Mouse (Mus musculus) MEL (cell line): Measurements from ENCODE around the gene Gm648. TPM values are rescaled to one million over a fixed set of nuclear protein-coding genes. Genes with fewer than 3 reads are reported as not detected.

Experiments
- DNase-seq: peaks from one replicate; pipeline ENCODE4 v3.0.0; 2011; ENCODE audit warnings: low read depth, low spot score
- H3K27ac ChIP-seq: 2 replicates; pipeline ENCODE4 v1.5.1; 2012; ENCODE audit warnings: low read depth, mild to moderate bottlenecking, control low read depth, low read length, moderate library complexity; ENCODE audit not compliant: control insufficient read depth
- H3K27me3 ChIP-seq, 2 experiments: fragments of 150-350 bp in 1 of 2; sonication (generic) in 1 of 2; 2 replicates each; pipeline ENCODE4 v1.6.1; 2012; ENCODE audit warnings: low read length in 2 of 2, mild to moderate bottlenecking in 2 of 2, improper control_type of control experiment in 1 of 2, moderate library complexity in 1 of 2; ENCODE audit not compliant: insufficient read depth in 2 of 2, control insufficient read depth in 1 of 2
- H3K36me3 ChIP-seq, 2 experiments: 2 replicates each; pipeline ENCODE4 v1.6.1; 2012 to 2014; ENCODE audit warnings: low read length in 2 of 2, improper control_type of control experiment in 1 of 2, inconsistent platforms in 1 of 2, mild to moderate bottlenecking in 1 of 2; ENCODE audit not compliant: insufficient read depth in 2 of 2, control insufficient read depth in 1 of 2
- H3K4me1 ChIP-seq, 2 experiments: fragments of 150-350 bp in 1 of 2; sonication (generic) in 1 of 2; 2 replicates each; pipeline ENCODE4 v1.6.1; 2012; ENCODE audit warnings: low read length in 2 of 2, improper control_type of control experiment in 1 of 2, mild to moderate bottlenecking in 1 of 2; ENCODE audit not compliant: insufficient read depth in 2 of 2, control insufficient read depth in 1 of 2
- H3K4me3 ChIP-seq, 2 experiments: fragments of 150-350 bp in 1 of 2; sonication (generic) in 1 of 2; 2 replicates each; pipeline ENCODE4 v1.5.1; 2012; ENCODE audit warnings: low read depth in 2 of 2, low read length in 2 of 2, mild to moderate bottlenecking in 2 of 2, moderate library complexity in 2 of 2, control low read depth in 1 of 2, improper control_type of control experiment in 1 of 2; ENCODE audit not compliant: control insufficient read depth in 1 of 2, insufficient read depth in 1 of 2
- H3K79me2 ChIP-seq: 2 replicates; pipeline ENCODE4 v1.6.1; 2012; ENCODE audit warnings: mild to moderate bottlenecking, low read length, moderate library complexity; ENCODE audit not compliant: control insufficient read depth, poor library complexity, insufficient read depth
- H3K9ac ChIP-seq: 2 replicates; pipeline ENCODE4 v1.6.1; 2012; ENCODE audit warnings: low read depth, mild to moderate bottlenecking, control low read depth, low read length, moderate library complexity; ENCODE audit not compliant: control insufficient read depth, poor library complexity, severe bottlenecking
- H3K9me3 ChIP-seq: fragments of 150-350 bp; sonication (generic); replicated peaks from 2 replicates; pipeline ENCODE4 v1.6.1; 2012; ENCODE audit warnings: mild to moderate bottlenecking, low read length, improper control_type of control experiment, moderate library complexity; ENCODE audit not compliant: insufficient read depth
- BHLHE40 ChIP-seq: IDR thresholded peaks from 2 replicates; pipeline ENCODE4 v1.6.1; 2012; ENCODE audit warnings: low read depth, mild to moderate bottlenecking, inconsistent platforms, low read length, improper control_type of control experiment, borderline replicate concordance
- CHD1 ChIP-seq: IDR thresholded peaks from 2 replicates; pipeline ENCODE4 v1.6.1; 2012; ENCODE audit warnings: low read depth, mild to moderate bottlenecking, inconsistent platforms, low read length, improper control_type of control experiment
- CTCF ChIP-seq, 3 experiments: IDR thresholded peaks in 2 of 3; conservative IDR thresholded peaks in 1 of 3; 2 replicates each; pipeline ENCODE4 v1.5.1; 2011 to 2012; ENCODE audit warnings: low read length in 3 of 3, low read depth in 2 of 3, mild to moderate bottlenecking in 2 of 3, improper control_type of control experiment in 1 of 3, inconsistent platforms in 1 of 3, mixed read lengths in 1 of 3, moderate library complexity in 1 of 3; ENCODE audit not compliant: control insufficient read depth in 1 of 3, insufficient read depth in 1 of 3, poor library complexity in 1 of 3, severe bottlenecking in 1 of 3
- EP300 ChIP-seq, 2 experiments: IDR thresholded peaks; 2 replicates each; pipeline ENCODE4 v1.6.1; 2011; ENCODE audit warnings: improper control_type of control experiment in 2 of 2, low read length in 2 of 2, low read depth in 1 of 2, mild to moderate bottlenecking in 1 of 2
- ETS1 ChIP-seq: IDR thresholded peaks from 2 replicates; pipeline ENCODE4 v1.6.1; 2012; ENCODE audit warnings: low read depth, mild to moderate bottlenecking, inconsistent platforms, low read length, improper control_type of control experiment, moderate library complexity
- HCFC1 ChIP-seq: IDR thresholded peaks from 2 replicates; pipeline ENCODE4 v1.6.1; 2012; ENCODE audit warnings: low read depth, mild to moderate bottlenecking, inconsistent platforms, low read length, improper control_type of control experiment, moderate library complexity
- MAFK ChIP-seq: IDR thresholded peaks from 2 replicates; pipeline ENCODE4 v1.6.1; 2011; ENCODE audit warnings: low read depth, mild to moderate bottlenecking, low read length, improper control_type of control experiment, borderline replicate concordance
- MXI1 ChIP-seq: IDR thresholded peaks from 2 replicates; pipeline ENCODE4 v1.6.1; 2011; ENCODE audit warnings: mild to moderate bottlenecking, low read depth, low read length, improper control_type of control experiment
- MYC ChIP-seq: IDR thresholded peaks from 2 replicates; pipeline ENCODE4 v1.6.1; 2011; ENCODE audit warnings: low read depth, mild to moderate bottlenecking, low read length, improper control_type of control experiment, moderate library complexity
- POLR2AphosphoS5 ChIP-seq: IDR thresholded peaks from 2 replicates; pipeline ENCODE4 v1.6.1; 2012; ENCODE audit warnings: low read depth, borderline replicate concordance, mild to moderate bottlenecking, inconsistent platforms, low read length, moderate library complexity, mixed read lengths
- RAD21 ChIP-seq: IDR thresholded peaks from 2 replicates; pipeline ENCODE4 v1.6.1; 2011; ENCODE audit warnings: mild to moderate bottlenecking, low read depth, low read length, improper control_type of control experiment
- SMC3 ChIP-seq: IDR thresholded peaks from 2 replicates; pipeline ENCODE4 v1.6.1; 2011; ENCODE audit warnings: low read depth, low read length, improper control_type of control experiment
- USF1 ChIP-seq: IDR thresholded peaks from 2 replicates; pipeline ENCODE4 v1.6.1; 2014; ENCODE audit warnings: low read depth, mild to moderate bottlenecking, inconsistent platforms, low read length, improper control_type of control experiment, moderate library complexity
- ZC3H11A ChIP-seq: IDR thresholded peaks from 2 replicates; pipeline ENCODE4 v1.6.1; 2012; ENCODE audit warnings: low read depth, mild to moderate bottlenecking, inconsistent platforms, low read length, improper control_type of control experiment
- ZKSCAN1 ChIP-seq: IDR thresholded peaks from 2 replicates; pipeline ENCODE4 v1.6.1; 2012; ENCODE audit warnings: low read depth, mild to moderate bottlenecking, inconsistent platforms, low read length, improper control_type of control experiment, moderate library complexity
- ZMIZ1 ChIP-seq: IDR thresholded peaks from 2 replicates; pipeline ENCODE4 v1.6.1; 2012; ENCODE audit warnings: low read depth, mild to moderate bottlenecking, inconsistent platforms, low read length, improper control_type of control experiment, moderate library complexity
- polyA plus RNA-seq, 2 experiments: library from polyadenylated mRNA; stranded (reverse) in 1 of 2; unstranded in 1 of 2; fragments of >175 nt in 1 of 2; fragments of >200 nt in 1 of 2; gene quantifications; 2 replicates each; pipeline versions ENCODE4 v1.2.1 to v1.2.4; 2012; ENCODE audit warnings: low replicate concordance in 2 of 2, low read depth in 1 of 2; ENCODE audit not compliant: insufficient read length in 2 of 2, insufficient read depth in 1 of 2, missing spikeins in 1 of 2
- total RNA-seq: library from RNA; depleted of rRNA; stranded (reverse); fragments of 300-350 nt; gene quantifications from 2 replicates; pipeline ENCODE4 v1.2.3, GENCODE M21; 2012

Gm648 gene
- total and polyA plus RNA-seq, 3 experiments, result 0.08 TPM; not detected in 2

GRCm38 (mm10) chrX:56572465-56572864 is 23.1 kb upstream of the Gm648 start (continued):
- TF ChIP-seq ZKSCAN1 (no peak), ETS1 (no peak), CTCF (IDR thresholded peaks at IDR 0.05 in 2 of 3, conservative IDR thresholded peaks at IDR 0.05 in 1 of 3; ENCODE audit: control insufficient read depth in 1 of 3, insufficient read depth in 1 of 3, low read depth in 2 of 3, low read length in 3 of 3, poor library complexity in 1 of 3, severe bottlenecking in 1 of 3) (peak; percentile 47 to 71 (median 63)), BHLHE40 (no peak), MYC (no peak), USF1 (no peak), ZC3H11A (peak; percentile 61), POLR2AphosphoS5 (no peak), MXI1 (no peak), HCFC1 (no peak), CHD1 (no peak), MAFK (no peak), ZMIZ1 (no peak)

GRCm38 (mm10) chrX:56553584-56553983 is 4.2 kb upstream of the Gm648 start:
- Histone ChIP-seq H3K4me3 (no peak overlapping the region), H3K4me1 (no peaks in the 10 kb centered on the region), H3K27me3 (no peaks in the 10 kb centered on the region), H3K36me3 (no peaks in the 10 kb centered on the region)
- TF ChIP-seq MAFK, result peak; percentile 38; the same call in 1 of the 2 replicates
- TF ChIP-seq POLR2AphosphoS5, result no peak
- no peak for TF ChIP-seq EP300 (IDR thresholded peaks at IDR 0.05; ENCODE audit: low read depth in 1 of 2, low read length in 2 of 2)
- TF ChIP-seq, all 39 proteins: peak for 1
- Histone ChIP-seq H3K9ac (no peak overlapping the region), H3K79me2 (no peaks in the 10 kb centered on the region), H3K9me3 (no peaks in the 10 kb centered on the region), H3K27ac (no peak overlapping the region)
- DNase-seq, result no peak

DNA sequence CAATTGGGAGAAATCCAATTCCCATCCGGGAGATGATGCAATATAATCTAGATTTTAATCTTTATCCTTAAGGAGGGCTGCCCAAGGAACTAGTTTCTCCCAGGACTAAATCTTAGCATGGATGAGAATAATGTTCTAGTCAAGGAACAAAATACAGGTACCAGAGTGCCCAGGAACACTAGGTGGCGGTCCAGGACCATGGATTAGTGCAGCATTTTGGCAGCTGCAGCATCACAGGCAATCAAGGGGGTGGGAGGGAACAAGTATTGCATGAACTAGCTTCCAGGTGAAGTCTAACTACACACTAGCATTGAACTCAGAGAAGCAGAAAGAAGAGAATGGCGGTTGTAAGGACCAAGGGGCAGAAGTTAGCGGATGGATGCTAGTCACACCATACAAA is 12.2 kb downstream of the Gm648 start:
- peak; percentile 16 for DNase-seq

More for the DNA sequence above, 12.2 kb downstream of the Gm648 start:
- TF ChIP-seq RAD21, result peak; percentile 43
- TF ChIP-seq SMC3, result peak; percentile 24; the same call in 1 of the 2 replicates
- TF ChIP-seq CTCF (IDR thresholded peaks at IDR 0.05 in 2 of 3, conservative IDR thresholded peaks at IDR 0.05 in 1 of 3; ENCODE audit: control insufficient read depth in 1 of 3, insufficient read depth in 1 of 3, low read depth in 2 of 3, low read length in 3 of 3, poor library complexity in 1 of 3, severe bottlenecking in 1 of 3), result peak; percentile 11 to 41 (median 37); a peak in 4 of 6 replicates
- no peak for TF ChIP-seq ETS1
- TF ChIP-seq, all 39 proteins: peak for 3
- H3K27me3 ChIP-seq, result no peaks in the 10 kb centered on the region
- H3K4me1 ChIP-seq, result no peaks in the 10 kb centered on the region
- no peaks in the 10 kb centered on the region for H3K79me2 ChIP-seq
- H3K36me3 ChIP-seq, result no peaks in the 10 kb centered on the region
- H3K9me3 ChIP-seq, result no peaks in the 10 kb centered on the region
- no peak overlapping the region for H3K9ac ChIP-seq
- no peak overlapping the region for H3K27ac ChIP-seq
- no peak overlapping the region for H3K4me3 ChIP-seq
